Mouse (Mus musculus) liver, embryonic 15.5 days (tissue): ENCODE measurements around the gene Rpl28. TPM values are rescaled to one million over a fixed set of nuclear protein-coding genes. Genes with fewer than 3 reads are reported as not detected.
A peak's percentile ranks its signal among the peaks of the same experiment; 100 is the strongest.

ENCODE experiments used
- ATAC-seq: fragments of 200-750 bp; cut with Nextera tagmentation; 2 replicates; pipeline ENCODE4 v1.8.0; 2017; ENCODE audit warnings: moderate number of reproducible peaks, mild to moderate bottlenecking, moderate library complexity; ENCODE audit not compliant: insufficient read depth
- H3K27ac ChIP-seq: fragments of 300-500 bp; sonication (generic); replicated peaks from 2 replicates; pipeline ENCODE4 v1.5.1; 2015; ENCODE audit warnings: mild to moderate bottlenecking, inconsistent platforms
- H3K27me3 ChIP-seq: fragments of 300-500 bp; sonication (generic); 2 replicates; pipeline ENCODE4 v1.6.1; 2015; ENCODE audit warnings: mild to moderate bottlenecking, inconsistent platforms
- H3K36me3 ChIP-seq: fragments of 300-500 bp; sonication (generic); replicated peaks from 2 replicates; pipeline ENCODE4 v1.6.1; 2015; ENCODE audit warnings: moderate library complexity, mild to moderate bottlenecking, inconsistent platforms
- H3K4me1 ChIP-seq: fragments of 300-500 bp; sonication (generic); replicated peaks from 2 replicates; pipeline ENCODE4 v1.6.1; 2015; ENCODE audit warnings: inconsistent platforms
- H3K4me2 ChIP-seq: fragments of 300-500 bp; sonication (generic); 2 replicates; pipeline ENCODE4 v1.6.1; 2015; ENCODE audit warnings: moderate library complexity, mild to moderate bottlenecking, inconsistent platforms
- H3K4me3 ChIP-seq: fragments of 300-500 bp; sonication (generic); replicated peaks from 2 replicates; pipeline ENCODE4 v1.5.1; 2015; ENCODE audit warnings: mild to moderate bottlenecking, inconsistent platforms
- H3K9ac ChIP-seq: fragments of 300-500 bp; sonication (generic); 2 replicates; pipeline ENCODE4 v1.6.1; 2015; ENCODE audit warnings: moderate library complexity, mild to moderate bottlenecking, inconsistent platforms
- H3K9me3 ChIP-seq: fragments of 300-500 bp; sonication (generic); replicated peaks from 2 replicates; pipeline ENCODE4 v1.6.1; 2016; ENCODE audit warnings: inconsistent platforms
- WGBS: fragments of 180-500 bp; shearing (Covaris S2); methylation state at CpG from one replicate; pipeline ENCODE4 v1.1.7; 2015; ENCODE audit warnings: mixed read lengths; ENCODE audit not compliant: insufficient replicate concordance; 5-methylcytosine and 5-hydroxymethylcytosine counted together
- polyA plus RNA-seq: library from polyadenylated mRNA; unstranded; fragments of >200 nt; fragmentation: Nextera tagmentation; extraction: Ambion mirVana; gene quantifications from 2 replicates; pipeline ENCODE4 v1.2.1, GENCODE M21; 2015

The Rpl28 gene
- polyA plus RNA-seq, 1 experiment from 2014 or later = 169 TPM

DNA sequence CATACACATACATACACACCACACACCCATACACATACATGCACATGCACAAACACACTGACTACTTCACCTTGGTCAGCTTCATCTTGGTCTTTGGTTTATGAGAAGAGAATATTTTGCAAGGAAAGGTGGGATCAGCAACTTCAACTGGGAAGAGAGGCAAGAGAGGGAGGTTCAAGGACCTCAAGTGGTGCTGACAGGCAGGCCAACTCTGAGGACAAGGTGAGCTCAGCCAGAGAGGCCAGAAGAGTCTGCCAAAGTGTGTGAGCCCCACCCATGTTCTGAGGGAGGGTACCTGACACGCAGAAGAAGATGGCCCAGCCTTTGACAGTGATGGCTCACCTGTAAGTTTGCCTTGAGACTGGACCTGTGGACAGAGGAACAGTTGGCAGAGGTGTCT, 33.0 kb upstream of the Rpl28 start:
- Histone ChIP-seq H3K4me3 (no peak overlapping the region), H3K4me2 (no peak overlapping the region), H3K36me3 (no peaks in the 10 kb centered on the region), H3K9me3 (no peaks in the 10 kb centered on the region), H3K4me1 (no peaks in the 10 kb centered on the region), H3K27ac (no peak overlapping the region), H3K9ac (no peak overlapping the region), H3K27me3 (peaks cover 25% of the 10 kb centered on the region; the same call in 1 of the 2 replicates)
- WGBS = 41% methylated on average over 1 of the region's 1 CpGs
- ATAC-seq = no peak

DNA sequence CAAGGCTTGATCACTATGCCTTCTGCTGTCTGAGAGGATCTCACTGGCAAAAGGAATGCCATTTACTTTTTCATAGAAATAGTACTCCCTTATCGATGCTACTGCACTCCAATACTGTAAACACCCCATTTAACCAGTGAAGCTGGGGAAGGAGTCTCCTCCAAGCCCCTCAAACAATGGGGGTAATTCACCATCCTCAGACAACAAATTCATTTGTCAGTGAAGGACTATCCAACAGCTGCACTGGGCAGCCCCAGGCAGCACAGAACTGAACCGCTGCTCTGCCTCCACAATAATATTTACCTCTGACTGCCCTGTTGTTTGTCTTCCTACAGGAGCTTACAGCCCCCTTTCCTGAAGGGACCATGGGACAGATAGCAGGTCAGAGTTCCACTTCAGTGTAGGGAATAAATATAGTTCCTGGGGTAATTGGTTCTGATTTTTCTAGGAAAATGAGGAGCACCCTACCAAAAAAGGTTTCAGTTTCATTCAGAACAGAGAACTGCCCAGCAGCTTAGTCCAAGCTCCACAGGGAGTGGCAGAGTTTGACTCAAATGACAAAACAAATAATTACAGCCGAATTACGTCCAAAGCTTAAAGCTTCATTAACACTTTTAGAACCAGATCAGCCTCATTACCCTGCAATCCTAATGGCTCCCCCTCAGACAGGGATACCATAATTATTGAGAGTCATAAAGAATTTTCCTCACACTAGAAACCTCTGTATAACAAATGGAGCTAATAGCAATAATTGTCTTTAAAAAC, 27.5 kb upstream of the Rpl28 start:
- no peaks in the 10 kb centered on the region for H3K9me3 ChIP-seq
- no peaks in the 10 kb centered on the region for H3K36me3 ChIP-seq
- 21% methylated on average over 4 of the region's 4 CpGs for WGBS
- H3K4me3 ChIP-seq = no peak overlapping the region
- 0 out of 2 replicates have a peak overlapping the region, but pooled peaks have one; percentile 8 for H3K4me2 ChIP-seq
- no peak for ATAC-seq
- H3K4me1 ChIP-seq = no peaks in the 10 kb centered on the region
- no peak overlapping the region for H3K9ac ChIP-seq
- no peak overlapping the region for H3K27ac ChIP-seq
- peaks cover 38% of the 10 kb centered on the region for H3K27me3 ChIP-seq

DNA sequence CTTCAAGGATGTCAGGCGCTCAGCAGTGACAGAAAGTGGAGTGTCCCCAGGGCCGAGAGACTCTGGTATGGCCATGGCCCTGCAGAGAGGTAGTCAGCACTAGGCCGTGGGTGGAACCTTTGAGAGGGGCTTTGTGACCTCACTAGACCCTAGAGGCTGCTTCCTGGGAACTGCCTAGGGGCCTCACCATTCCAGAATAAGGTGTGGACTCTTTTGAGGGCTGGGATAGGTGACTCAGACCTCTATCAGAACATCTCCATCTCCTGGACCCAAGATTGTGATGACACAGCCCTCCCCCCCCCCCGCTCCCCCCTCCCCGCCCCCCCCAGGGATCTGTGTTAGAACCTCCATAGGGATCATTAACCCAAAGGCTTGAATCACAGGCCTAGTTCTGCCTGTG, 21.5 kb upstream of the Rpl28 start, which contains the start of gene Fam71e2:
Fam71e2 (minus strand) TSS at position 101 of the 400 bp plus-strand sequence.
- Histone ChIP-seq H3K36me3 (no peaks in the 10 kb centered on the region), H3K4me3 (no peak within 1 kb of the TSS), H3K9me3 (no peaks in the 10 kb centered on the region), H3K27ac (no peak within 1 kb of the TSS), H3K4me1 (no peaks in the 10 kb centered on the region), H3K27me3 (peaks cover 50% of the 10 kb centered on the region), H3K4me2 (no peak within 1 kb of the TSS), H3K9ac (no peak within 1 kb of the TSS)
- no peak for ATAC-seq
- WGBS = 53% methylated on average over 5 of the region's 5 CpGs

DNA sequence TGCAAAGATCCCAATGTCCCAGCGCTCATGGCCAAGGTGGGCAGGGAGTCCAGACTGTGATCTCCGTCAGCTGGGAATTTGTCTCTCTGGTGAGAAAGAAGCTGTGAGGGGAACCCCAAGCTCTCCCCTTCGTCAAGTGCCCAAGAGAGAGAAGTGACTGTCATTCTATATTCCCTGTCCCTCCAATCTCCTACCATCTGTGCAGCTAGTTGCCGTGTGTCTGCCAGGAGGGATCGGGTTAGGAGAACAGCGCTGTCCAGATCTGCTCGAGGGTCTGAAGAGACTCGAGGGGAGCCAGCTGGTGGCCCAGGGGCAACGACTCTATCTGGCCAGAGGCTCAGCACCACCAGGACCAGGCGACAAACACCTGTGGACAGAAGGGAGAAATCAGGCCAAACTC, 16.5 kb upstream of the Rpl28 start:
- Histone ChIP-seq H3K9me3 (no peaks in the 10 kb centered on the region), H3K9ac (no peak overlapping the region), H3K27ac (no peak overlapping the region), H3K4me2 (no peak overlapping the region), H3K36me3 (no peaks in the 10 kb centered on the region), H3K4me3 (no peak overlapping the region), H3K4me1 (peaks cover 8% of the 10 kb centered on the region), H3K27me3 (peaks cover 85% of the 10 kb centered on the region)
- WGBS = 42% methylated on average over 10 of the region's 10 CpGs
- ATAC-seq = no peak

DNA sequence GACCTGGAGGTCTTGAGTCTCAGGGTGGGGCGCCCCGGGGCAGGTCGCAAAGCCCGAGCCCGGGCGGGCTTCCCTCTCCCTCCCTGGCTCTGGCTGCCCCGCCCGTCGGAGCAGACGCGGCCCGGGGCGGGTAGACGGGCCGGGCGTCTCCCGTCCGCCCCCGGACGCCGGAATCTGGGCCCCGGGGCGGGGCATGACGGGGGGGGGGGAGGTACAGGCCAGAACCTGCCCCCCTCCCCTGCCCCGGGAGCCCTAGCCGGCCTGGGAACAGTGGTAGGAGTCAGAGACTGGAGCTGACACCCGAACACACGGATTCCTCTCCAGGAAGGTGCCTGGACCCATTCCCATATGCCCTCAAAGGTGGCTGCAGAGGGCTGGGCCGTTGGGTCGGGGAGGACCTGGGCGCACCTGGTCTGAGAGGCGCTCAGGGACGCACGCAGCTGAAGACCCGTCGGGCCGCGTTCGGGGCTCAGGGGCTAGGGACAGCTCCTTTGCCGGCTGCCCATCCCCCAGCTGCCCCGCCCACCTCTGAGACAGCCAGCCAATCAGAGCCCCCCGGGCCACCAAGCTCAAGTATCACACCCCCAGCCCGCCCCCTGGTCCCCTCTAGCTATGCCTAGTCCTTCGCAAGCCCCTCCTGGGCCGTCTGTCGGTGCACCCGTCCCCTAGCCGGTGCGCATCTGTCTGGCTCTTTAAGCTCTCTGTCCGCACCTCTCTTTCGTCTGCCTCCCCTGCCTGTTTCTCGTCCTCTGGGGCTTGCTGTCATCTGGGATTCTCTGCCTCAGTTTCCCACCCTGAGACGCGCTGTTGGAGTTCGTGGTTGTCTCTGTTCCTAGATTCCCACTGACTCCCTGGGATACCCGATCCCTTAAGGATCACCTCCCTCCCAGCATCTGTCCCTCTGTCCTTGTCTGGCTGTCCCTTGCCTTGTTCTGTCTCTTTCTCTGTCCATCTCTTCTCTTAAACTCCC, 15.5 kb upstream of the Rpl28 start:
- Histone ChIP-seq H3K9ac (no peak overlapping the region; the same call in 1 of the 2 replicates), H3K4me3 (peak overlapping the region; percentile 39), H3K9me3 (no peaks in the 10 kb centered on the region), H3K27me3 (peaks cover 95% of the 10 kb centered on the region), H3K4me1 (peaks cover 8% of the 10 kb centered on the region), H3K4me2 (peak overlapping the region; percentile 55), H3K27ac (no peak overlapping the region), H3K36me3 (no peaks in the 10 kb centered on the region)
- WGBS = 3% methylated on average over 42 of the region's 56 CpGs
- peak; percentile 50 for ATAC-seq

DNA sequence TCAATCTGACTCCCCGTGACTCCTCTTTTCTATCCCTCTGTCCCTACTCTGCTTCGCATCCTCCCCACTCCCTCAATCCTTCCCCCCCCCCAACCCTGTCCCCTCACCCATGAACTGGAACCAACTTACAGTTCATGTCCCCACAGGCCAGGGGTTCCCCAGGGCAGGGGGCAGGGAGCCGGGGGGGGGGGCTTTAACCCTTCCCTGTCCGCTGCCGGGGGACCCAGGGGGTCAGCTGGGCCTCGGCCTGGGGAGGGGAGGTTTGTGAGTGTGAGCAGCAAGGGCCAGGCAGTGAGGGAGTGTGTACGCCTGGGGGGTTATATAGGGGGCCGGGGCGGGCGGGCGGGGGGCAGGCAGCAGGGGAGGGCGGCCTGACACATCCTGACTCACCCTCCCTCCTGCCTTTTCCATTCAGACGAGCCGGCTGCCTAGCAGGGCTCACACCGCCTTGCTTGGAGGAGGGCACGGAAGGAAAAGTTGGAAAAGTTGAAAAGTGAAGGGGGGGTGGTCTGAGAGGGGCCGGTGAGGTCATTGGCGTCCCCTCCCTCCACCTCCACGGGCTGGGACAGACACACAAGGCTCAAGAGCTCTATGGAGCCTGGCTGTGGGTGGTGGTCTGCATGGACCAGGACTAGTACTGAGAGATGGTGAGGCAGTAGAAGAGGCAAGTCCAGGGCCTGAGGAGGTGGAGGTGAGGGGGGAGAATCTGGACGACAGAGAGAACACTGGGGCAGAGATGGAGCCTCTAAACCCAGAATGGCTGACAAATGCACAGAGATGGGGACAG, 14.6 kb upstream of the Rpl28 start:
- H3K27ac ChIP-seq = no peak overlapping the region
- no peak overlapping the region for H3K9ac ChIP-seq
- 14% methylated on average over 20 of the region's 20 CpGs for WGBS
- H3K4me3 ChIP-seq = no peak overlapping the region
- ATAC-seq = no peak
- H3K27me3 ChIP-seq = peaks cover 99% of the 10 kb centered on the region
- H3K4me1 ChIP-seq = peaks cover 11% of the 10 kb centered on the region
- H3K36me3 ChIP-seq = no peaks in the 10 kb centered on the region
- no peaks in the 10 kb centered on the region for H3K9me3 ChIP-seq
- no peak overlapping the region for H3K4me2 ChIP-seq

DNA sequence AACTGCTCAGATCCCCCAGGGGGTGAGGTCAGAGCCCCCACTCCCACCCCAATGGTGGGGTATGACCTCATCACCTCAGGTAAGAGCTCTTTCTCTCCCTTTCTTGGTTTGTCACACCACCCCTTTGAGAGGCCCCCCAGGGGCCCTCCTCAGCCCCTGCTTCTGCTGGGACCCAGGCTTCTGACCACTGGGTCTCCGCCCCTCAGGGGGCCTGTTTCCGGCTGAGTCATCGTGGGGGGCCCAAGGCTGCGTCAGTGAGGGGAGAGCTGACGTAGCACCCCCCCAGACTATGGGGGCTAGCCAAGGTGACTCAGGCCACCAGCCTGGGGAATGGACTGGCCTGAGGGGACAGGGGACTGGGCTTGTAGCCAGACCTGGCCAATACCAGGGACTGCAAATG, 12.8 kb upstream of the Rpl28 start:
- ATAC-seq = no peak
- peaks cover 82% of the 10 kb centered on the region for H3K27me3 ChIP-seq
- H3K4me2 ChIP-seq = no peak overlapping the region
- WGBS = 7% methylated on average over 5 of the region's 5 CpGs
- H3K27ac ChIP-seq = no peak overlapping the region
- H3K36me3 ChIP-seq = peaks cover 4% of the 10 kb centered on the region; the same call in 1 of the 2 replicates
- H3K9ac ChIP-seq = no peak overlapping the region
- no peaks in the 10 kb centered on the region for H3K9me3 ChIP-seq
- peaks cover 27% of the 10 kb centered on the region for H3K4me1 ChIP-seq
- no peak overlapping the region for H3K4me3 ChIP-seq

DNA sequence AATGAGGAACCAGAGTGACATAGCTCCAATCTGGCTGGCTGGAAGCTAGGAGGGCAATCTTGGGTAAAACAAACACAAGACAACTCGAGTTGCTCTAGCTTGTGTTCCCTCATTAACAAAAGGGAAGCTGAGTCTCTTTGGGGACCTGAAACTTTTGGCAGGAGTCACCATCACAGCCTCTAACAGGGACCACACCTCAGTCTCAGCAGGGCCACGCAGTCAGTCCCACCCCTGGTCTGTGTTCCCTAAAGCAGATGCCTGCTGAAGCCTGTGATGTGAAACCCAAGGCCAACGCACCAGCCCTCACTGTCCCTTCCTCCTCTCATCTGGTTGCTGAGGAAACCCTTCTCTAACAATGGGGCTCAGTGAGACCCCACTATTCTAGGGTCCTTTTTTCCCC, 10.5 kb upstream of the Rpl28 start:
- H3K36me3 ChIP-seq = peaks cover 5% of the 10 kb centered on the region; the same call in 1 of the 2 replicates
- no peaks in the 10 kb centered on the region for H3K9me3 ChIP-seq
- no peak overlapping the region for H3K4me3 ChIP-seq
- ATAC-seq = no peak
- H3K4me2 ChIP-seq = no peak overlapping the region
- H3K4me1 ChIP-seq = peaks cover 25% of the 10 kb centered on the region
- H3K27me3 ChIP-seq = peaks cover 60% of the 10 kb centered on the region
- H3K27ac ChIP-seq = no peak overlapping the region
- WGBS = 30% methylated on average over 3 of the region's 3 CpGs
- no peak overlapping the region for H3K9ac ChIP-seq

DNA sequence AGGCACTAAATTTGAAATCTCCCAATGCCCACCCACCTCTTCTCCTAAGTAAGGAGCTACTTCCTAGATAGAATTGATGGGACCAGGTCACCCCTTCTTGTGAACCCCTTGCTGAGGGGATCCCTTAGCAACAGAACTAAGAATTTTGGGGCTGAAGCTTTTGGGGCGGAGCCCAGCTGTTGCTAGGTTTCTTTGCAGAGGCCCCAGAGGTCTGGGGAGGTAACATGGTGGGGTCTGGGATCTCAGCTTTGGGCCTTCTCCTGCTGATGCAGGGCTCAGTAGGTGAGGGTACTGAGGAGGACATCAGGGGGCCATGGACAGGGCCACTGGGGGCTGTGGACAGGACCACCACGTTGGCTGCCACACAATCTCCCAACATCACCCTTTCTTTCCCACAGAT, 9.9 kb upstream of the Rpl28 start, which contains the start of the genes Il11 and Tmem190:
Il11 (minus strand) TSS at position 101 of the 400 bp plus-strand sequence.
Tmem190 (plus strand) TSS at position 179 of the 400 bp plus-strand sequence.
- peaks cover 27% of the 10 kb centered on the region for H3K4me1 ChIP-seq
- no peak within 1 kb of the TSS for H3K27ac ChIP-seq
- H3K9me3 ChIP-seq = no peaks in the 10 kb centered on the region
- H3K4me3 ChIP-seq = no peak within 1 kb of the TSS
- 62% methylated on average over 2 of the region's 2 CpGs for WGBS
- peaks cover 53% of the 10 kb centered on the region for H3K27me3 ChIP-seq
- H3K36me3 ChIP-seq = peaks cover 9% of the 10 kb centered on the region; the same call in 1 of the 2 replicates
- peak within 1 kb of the TSS; percentile 5; the same call in 1 of the 2 replicates for H3K4me2 ChIP-seq
- ATAC-seq = no peak
- no peak within 1 kb of the TSS for H3K9ac ChIP-seq

DNA sequence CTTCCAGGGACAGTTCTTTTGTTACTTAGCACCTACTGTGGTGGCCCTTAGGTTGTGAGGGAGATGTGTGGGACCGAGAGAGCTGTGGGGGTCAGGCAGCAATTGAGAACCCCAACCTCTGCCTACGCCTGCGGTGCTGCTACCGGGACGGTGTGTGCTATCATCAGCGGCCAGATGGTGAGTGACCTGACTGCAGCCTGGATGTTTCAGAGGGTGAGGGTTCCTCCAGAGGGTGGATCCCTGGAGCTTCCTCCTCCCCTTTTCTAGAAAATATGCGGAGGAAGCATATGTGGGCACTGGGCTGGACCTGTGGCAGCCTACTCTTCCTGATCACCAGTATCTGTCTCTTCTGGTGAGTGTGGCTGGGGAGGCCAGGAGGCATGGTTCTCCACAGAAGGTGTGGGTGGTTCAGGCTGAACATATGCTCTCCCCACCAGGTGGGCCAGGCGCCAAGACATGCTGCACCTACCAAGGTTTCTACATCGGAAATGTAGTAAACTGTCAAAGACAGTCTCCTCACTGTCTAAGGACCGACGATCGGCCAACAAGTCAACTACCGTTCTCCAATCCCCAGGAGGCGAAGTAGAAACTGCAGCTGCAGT, 8.9 kb upstream of the Rpl28 start:
- H3K36me3 ChIP-seq = peaks cover 9% of the 10 kb centered on the region; the same call in 1 of the 2 replicates
- 44% methylated on average over 14 of the region's 14 CpGs for WGBS
- H3K9me3 ChIP-seq = no peaks in the 10 kb centered on the region
- H3K27me3 ChIP-seq = peaks cover 43% of the 10 kb centered on the region
- H3K4me1 ChIP-seq = peaks cover 37% of the 10 kb centered on the region
- no peak overlapping the region for H3K9ac ChIP-seq
- H3K4me3 ChIP-seq = no peak overlapping the region
- H3K27ac ChIP-seq = no peak overlapping the region
- H3K4me2 ChIP-seq = peak overlapping the region; percentile 5; the same call in 1 of the 2 replicates
- peak; percentile 50 for ATAC-seq
